Mouse (Mus musculus) cortical plate, adult 2 months (tissue): ENCODE measurements at regions not wholly inside any gene's neighbourhood (a gene's known extent, or its start where the extent isn't known, plus 50 kb on each side); places are given as distances from the start of the nearest gene placed in this dataset.

Source experiments
- CTCF ChIP-seq: fragments of 200-500 bp; IDR thresholded peaks from 2 replicates; pipeline ENCODE4 v1.5.1; 2011; ENCODE audit warnings: mild to moderate bottlenecking, control low read depth, low read length; ENCODE audit not compliant: insufficient read depth; ENCODE audit errors: extremely low read depth
- POLR2A ChIP-seq: fragments of 200-500 bp; IDR thresholded peaks from 2 replicates; pipeline ENCODE4 v1.6.1; 2011; ENCODE audit warnings: mild to moderate bottlenecking, low read length, control low read depth; ENCODE audit not compliant: insufficient read depth; ENCODE audit errors: extremely low read depth

GRCm38 (mm10) chr6:35816657-35817056 is 277.0 kb upstream of the Mtpn start:
- TF ChIP-seq CTCF, result no peak
- TF ChIP-seq POLR2A, result no peak
